Mouse (Mus musculus) heart, adult 9 months (tissue): ENCODE measurements around the gene Wars2.

Experiments
- DNase-seq, 2 experiments: peaks; one replicate each; pipeline ENCODE4 v3.0.0; 2022; ENCODE audit warnings: low spot score in 2 of 2

The Wars2 gene

DNA sequence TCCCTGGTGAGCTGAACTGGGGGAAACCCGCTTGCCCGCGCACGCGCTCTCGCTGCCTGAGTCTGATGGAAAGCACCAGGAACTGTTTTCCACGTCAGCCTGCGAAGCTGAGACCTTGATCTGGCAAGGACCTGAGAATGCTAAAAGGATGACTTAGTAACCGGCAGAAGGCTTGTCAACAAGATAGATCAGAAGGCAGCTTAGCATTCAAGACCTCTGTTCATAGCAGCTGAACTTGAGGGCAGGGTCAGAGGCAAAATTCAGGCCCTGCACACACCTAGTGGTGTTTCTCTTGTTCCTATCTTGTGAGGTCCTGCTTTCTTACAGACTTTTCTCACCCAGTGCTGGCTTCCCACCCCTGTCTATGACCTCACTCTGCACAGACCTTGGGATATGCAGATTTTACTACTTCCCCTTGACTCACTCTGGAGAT is 122.6 kb downstream of the Wars2 start:
- no peak for DNase-seq

DNA sequence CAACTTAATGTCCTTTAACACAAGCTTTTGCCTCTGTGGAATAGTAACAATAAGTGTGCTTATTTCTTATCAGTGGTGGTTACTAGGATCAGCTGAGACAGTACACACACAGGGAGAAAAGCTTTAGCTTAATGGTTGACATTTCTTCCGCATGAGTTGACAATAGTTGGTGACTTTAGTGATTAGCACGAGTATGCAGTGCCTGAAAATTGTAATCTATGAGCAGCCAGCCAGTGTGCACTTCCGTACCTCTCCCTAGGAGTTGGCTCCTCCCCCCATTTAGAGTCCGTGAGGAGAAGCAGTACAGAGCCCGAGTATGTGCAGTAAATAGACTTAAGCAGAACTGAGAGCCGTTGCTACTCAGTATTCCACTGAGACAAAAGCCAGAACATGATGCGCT is 123.8 kb downstream of the Wars2 start:
- no peak for DNase-seq

DNA sequence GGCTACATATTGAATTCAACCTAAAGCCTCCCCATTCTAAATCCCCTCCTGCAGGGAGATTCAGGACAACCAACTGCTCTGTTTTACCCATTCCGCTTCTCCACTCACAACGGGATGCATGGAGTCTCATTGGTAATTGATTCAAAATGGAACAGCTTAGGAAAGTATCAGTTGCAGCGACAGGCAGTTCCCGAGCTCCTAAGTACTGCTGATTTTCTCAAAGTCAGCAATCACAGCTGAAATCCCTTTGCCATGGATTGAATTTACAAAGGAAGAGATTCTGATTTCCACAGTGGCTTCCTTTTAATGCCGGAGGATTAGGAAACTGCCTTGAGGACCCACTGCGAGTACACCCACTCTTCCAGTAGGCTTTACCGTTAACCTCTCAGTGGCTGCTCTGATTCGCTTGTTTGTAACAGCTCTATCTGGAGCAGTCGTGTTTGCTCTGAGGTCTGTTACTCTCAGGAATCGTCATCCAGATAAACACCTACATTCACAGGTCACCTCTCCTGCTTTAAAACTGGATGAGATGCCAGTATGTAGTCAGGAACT is 126.0 kb downstream of the Wars2 start:
- DNase-seq = no peak

DNA sequence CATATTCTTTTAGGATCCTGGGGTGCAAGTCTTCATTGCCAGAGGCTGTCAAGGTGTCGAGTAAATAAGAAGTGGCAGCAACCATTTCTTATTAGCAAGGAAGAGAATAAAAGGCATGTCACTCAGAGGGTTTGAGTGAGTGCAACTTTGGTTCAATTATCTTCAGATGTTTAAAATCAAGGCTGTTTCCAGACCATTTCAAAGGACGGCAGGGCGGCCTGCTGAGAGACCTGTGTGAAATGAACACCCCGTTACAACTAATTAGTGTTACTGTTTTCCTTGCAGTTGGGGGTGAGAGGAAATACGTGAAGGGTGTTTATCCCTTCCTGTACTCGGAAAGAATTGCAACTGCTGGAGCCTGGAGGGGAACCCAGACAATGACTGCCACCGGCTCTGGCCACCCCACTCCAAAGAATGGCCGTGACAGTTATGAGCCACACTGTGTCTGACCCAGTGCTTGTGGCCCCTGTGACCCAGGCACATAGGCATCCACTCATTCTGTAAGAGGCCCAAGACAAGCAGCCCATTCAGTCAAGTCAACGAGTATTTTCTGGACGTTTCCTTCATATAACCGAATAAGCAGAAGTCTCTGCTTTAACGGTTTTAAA is 137.2 kb downstream of the Wars2 start:
- DNase-seq = no peak

DNA sequence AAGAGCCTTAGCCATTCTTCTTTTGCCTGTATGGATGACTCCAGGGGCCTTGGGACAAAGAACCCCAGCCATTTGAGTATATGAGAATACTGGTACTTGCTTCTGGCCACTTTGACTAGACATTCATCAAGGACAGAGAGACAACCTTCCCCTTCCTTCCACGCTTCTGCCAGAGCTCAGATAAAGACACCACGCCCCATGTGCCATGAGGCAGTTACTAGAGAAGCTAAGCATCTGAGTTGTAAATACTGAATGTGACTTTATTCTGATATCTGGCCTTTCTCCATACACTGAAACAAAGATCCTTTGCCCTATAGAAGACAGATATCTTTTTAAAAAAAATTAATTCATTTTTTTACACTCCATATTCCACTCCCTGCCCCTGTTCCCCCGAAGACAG is 138.8 kb downstream of the Wars2 start:
- no peak for DNase-seq

DNA sequence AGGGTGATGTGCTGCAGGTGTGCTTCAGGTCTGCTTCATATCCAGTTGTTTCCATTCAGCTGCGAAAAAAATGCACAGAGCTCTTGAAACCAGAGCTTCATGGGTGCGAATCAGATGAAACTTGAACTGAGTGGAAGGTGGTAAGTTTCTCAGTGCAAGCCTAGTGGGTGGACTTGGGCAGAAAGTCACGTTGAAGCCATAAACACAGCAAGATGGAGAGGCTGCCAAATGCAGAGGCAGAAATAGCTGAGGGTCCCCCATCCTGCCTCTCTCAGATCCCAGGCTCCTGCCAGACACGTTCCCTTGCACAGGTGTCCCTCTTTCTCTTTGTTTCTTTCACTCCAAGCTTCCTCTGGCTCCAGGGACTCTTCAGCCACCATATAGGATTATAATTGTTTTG is 140.6 kb downstream of the Wars2 start:
- no peak for DNase-seq

DNA sequence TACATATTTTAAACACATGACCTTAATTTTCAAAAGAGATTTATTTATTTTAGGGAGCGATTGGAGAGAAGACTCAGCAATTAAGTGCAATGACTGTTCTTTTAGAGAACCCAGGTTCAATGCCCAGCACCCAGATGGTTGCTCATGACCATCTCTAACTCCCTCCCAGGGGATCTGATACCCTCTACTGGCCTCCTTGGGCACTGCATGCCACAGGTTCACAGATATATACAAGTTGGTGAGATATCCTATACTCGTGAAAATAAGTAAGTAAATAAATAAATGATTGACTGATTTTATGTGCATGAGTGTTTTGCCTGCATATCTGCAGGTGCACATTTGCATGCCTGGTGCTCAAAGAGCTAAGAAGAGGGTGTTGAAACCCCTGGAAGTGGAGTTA is 147.4 kb downstream of the Wars2 start:
- DNase-seq = no peak
